Mouse (Mus musculus): ENCODE data around the gene Mapkbp1.

The Mapkbp1 gene

GRCm38 (mm10) chr2:119972537-119972879 lies at the start of gene Mapkbp1:
Gene Mapkbp1, plus strand, starts transcription at chr2:119972699.
- DNase-seq = no peak

GRCm38 (mm10) chr2:119970571-119970970 lies 1.9 kb upstream of the Mapkbp1 start:
- DNase-seq = peak; percentile 85

GRCm38 (mm10) chr2:119971316-119971715 lies 1.2 kb upstream of the Mapkbp1 start:
- DNase-seq = no peak

DNA sequence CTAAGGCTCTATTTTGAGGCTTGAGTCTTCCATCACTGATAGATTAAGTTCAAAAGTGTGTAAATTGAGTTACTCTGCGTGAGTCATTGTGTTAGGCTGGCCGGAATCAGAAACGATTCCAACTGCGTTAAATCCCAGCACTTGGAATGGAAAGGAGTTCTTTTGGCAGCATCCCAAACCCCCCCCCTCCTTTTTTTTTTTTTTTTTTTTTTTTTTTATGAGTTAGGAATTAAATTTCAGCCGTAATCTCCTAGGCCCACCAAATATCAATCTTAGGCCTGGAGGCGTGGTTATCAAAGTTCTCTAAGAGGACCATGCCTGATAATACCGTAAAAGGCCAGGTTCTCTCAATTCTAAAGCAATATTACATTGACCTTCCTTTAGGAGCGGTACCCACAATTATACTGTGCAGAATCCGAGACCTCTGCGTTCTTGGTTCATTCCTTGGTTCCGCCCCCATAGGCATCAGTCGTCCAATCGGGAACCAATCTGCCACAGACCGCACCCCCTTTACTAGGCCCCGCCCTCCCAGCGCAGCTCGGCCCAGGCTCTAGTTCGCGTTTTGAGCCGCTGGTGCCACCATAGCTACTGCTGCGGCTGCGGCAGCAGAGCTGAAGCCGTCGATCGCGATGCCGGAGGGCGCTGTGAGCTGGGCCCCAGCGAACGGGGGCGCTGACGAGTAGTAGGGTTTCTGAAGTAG lies 512 bp upstream of the Mapkbp1 start:
- peak; percentile 97 for DNase-seq

- no peak for DNase-seq
These were observed 8.0 kb downstream of the Mapkbp1 start for GRCm38 (mm10) chr2:119980343-119980986.

GRCm38 (mm10) chr2:119981631-119982030 lies 9.1 kb downstream of the Mapkbp1 start:
- no peak for DNase-seq

DNA sequence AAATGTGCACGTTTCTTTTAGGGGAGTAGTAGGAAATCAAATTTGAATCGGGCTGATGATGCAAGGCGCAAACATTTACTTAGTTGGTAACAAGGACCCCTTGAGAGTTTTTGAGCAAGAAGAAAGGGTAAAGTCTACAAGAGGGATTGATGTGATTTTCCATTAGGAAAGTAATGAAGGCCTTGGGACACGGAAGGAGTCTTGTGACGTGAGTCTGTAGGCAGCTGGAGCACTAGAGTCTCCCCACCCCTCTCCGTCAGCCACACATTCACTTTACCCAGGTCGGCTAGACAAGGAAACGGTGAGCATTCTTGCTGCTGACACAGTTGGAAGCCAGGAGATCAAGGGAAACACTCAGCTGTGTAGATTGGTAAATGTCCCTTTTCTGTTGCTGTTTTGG lies 13.4 kb downstream of the Mapkbp1 start:
- no peak for DNase-seq

- no peak for DNase-seq
These were observed 13.9 kb downstream of the Mapkbp1 start for GRCm38 (mm10) chr2:119986369-119986768.

DNA sequence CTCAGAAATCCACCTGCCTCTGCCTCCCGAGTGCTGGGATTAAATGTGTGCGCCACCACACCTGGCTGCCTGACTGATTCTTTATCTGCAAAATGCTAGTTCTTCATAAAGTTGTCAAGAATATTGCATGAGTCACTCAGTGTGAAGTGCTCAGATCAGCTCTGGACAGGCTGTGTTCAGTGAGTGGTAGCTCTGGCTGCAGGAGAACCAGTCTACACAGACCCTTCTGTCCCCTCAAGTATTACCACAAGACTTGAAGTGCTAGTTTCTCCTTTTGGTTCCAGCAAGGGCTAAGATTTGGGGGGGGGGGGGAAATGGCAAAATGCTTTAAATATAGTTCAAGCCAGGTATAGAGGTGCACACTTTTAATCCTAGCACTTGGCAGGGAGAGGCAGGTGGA lies 14.9 kb downstream of the Mapkbp1 start:
- DNase-seq = no peak

DNA sequence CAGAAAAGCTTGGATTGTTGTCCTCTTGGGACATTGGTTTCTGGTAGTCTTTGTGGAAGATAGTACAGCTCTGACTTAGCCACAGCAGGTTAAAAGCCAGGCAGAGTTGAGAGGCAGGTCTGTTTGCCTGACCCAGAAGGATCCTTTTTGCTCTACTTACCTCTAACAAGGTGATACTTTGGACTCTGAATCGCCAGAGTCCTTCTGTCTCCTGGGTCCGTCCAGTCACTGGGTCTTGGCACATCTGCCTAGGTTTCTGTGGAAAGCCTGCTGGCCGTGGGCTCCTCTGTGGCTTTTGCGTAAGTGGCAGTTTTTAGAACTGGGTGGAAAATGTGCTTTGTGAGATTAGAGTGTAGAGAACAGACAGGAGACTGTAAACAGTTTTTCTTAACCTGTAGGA lies 16.5 kb downstream of the Mapkbp1 start:
- DNase-seq = peak; percentile 65

- DNase-seq = peak; percentile 61
These were observed 18.4 kb downstream of the Mapkbp1 start for GRCm38 (mm10) chr2:119990881-119991280.

DNA sequence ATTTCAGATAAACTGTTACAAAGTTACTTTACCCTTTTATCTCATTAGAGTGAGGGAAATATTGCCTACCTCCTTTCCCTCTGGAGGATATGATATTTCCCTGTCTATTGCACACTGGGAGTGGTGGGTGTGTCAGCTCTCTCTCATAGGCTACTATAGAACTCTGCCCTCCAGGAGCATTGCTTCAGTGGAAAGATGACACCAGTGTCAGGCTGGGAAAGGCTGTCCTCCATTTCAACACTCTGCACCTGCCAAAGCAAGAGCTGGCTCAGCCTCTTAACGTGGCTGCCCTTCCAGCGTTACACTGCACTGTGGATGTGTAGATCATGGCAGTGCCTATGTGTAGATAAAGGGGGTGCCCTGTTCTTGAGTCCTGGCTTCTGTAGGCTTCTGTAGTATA lies 19.9 kb downstream of the Mapkbp1 start:
- no peak for DNase-seq

- DNase-seq = no peak
These were observed 21.0 kb downstream of the Mapkbp1 start for GRCm38 (mm10) chr2:119993515-119993914.

- DNase-seq = peak; percentile 61
These were observed 22.3 kb downstream of the Mapkbp1 start for GRCm38 (mm10) chr2:119994839-119995238.

DNA sequence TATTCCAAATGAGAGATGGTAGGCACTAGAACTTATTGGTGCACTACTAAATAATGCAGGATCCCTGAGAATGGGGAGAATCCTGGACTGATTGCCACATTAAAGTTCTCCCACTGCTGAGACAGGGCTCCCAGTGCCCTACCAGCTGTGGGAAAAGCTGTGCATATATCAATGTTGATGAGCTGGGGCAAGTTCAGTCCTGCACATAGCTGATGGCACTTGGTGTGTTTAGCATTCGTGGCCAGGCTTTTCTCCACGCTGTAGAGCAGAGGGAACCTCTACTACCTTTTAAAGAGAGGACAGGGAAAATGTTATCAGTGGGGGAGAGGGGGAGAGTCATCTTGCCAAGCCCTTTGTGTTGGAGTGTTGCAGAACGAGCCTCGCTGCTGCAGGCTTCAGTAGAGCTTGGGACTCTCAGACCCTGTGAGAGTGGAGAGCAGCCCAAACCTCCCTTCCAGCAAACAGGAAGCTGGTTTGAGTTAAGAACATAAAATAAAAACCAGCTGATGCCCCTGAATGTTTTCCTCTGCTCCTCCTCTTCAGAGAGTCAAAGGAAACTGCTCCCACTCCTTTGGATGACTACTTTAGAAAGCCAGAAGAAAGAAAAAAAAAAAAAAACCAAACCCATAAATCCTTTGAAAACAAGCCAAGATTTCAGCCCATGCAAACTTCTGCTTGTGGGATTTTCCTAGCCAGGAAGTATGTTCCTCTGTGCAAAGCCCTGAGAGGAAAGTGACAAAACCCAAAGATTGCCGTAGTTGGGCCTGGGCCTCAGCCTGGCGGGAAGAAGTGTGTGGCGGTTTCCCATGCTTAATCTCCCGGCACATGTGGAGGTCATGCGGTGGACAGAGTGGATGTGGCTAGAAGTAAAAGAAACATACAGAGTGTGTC lies 23.1 kb downstream of the Mapkbp1 start:
- peak; percentile 33 for DNase-seq

DNA sequence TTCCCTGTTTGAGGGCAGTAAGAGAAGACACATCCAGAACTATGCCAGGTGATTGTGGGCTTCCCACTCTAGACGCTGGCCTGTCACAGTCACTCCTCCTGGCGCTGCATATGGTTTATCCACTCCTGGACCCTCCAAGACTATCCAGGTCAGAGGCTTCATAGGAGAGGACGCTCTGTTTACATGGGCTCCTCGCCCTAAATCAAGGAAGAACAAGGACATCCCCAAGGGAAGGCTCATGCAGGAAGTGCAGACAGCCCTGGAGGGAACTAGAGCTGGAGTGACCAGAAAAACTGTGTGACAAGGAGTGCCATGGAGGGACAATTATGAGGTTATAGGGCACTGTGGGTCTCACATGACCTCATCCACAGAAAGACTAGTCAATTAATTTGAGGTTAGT lies 24.9 kb downstream of the Mapkbp1 start:
- no peak for DNase-seq

GRCm38 (mm10) chr2:119999731-120000130 lies 27.2 kb downstream of the Mapkbp1 start:
- DNase-seq = no peak

GRCm38 (mm10) chr2:120000882-120001584 lies 28.5 kb downstream of the Mapkbp1 start:
- DNase-seq = no peak

DNA sequence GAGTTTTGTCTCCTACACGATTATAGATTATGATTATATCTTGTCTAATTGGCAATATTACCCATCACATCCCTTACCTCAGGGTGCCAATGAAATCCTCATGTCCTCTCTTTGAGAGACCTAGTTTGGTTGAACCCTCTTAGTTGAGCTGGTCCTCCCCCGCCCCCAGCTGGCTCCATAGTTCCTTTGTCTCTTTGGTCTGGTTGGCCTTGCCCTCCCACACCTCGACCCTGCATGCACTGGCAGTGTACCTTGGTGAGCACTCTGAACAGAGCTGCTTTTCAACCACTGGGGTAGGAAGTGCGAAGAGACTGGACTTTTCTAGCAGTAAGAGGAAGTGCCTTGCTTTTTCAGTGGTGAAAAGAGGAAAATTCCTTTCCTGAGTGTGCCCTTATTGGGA lies 29.5 kb downstream of the Mapkbp1 start:
- no peak for DNase-seq

- DNase-seq = no peak
These were observed 31.5 kb downstream of the Mapkbp1 start for GRCm38 (mm10) chr2:120003970-120004369.

- DNase-seq = no peak
These were observed 34.2 kb downstream of the Mapkbp1 start for GRCm38 (mm10) chr2:120006696-120007095.

- DNase-seq = no peak
These were observed 35.2 kb downstream of the Mapkbp1 start for GRCm38 (mm10) chr2:120007680-120008210.

DNA sequence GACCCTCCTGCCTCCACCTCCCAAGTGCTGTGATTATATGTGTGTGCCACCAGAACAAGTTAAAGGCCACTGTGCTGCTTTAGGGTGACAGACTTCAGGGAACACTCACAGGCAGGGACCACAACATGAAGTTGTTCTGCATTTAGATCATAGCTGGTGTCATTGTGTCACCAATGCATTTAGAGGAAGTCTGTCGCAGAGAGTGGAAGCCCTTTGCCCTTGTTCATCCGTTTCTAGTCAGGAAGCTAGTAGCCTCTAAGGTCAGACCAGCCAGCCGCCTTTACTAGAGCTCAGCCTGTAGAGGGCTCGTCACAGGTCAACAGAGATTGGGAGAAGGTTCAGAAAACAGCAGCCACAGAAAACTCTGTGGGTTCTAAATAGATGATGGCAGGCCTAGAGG lies 36.2 kb downstream of the Mapkbp1 start:
- DNase-seq = peak; percentile 44
